Mouse (Mus musculus) heart, adult 2 months (tissue): ENCODE measurements around the gene Stx7. TPM values are rescaled to one million over a fixed set of nuclear protein-coding genes. Genes with fewer than 3 reads are reported as not detected.

ENCODE experiments used
- DNase-seq, 2 experiments: peaks; one replicate each; pipeline ENCODE4 v3.0.0; 2021
- H3K27ac ChIP-seq: fragments of 200-600 bp; 2 replicates; pipeline ENCODE4 v1.8.1; 2022
- H3K27me3 ChIP-seq: fragments of 200-500 bp; 2 replicates; pipeline ENCODE4 v1.6.1; 2012; ENCODE audit warnings: mild to moderate bottlenecking, low read length, inconsistent platforms, mixed read lengths; ENCODE audit not compliant: control insufficient read depth, insufficient read depth
- H3K36me3 ChIP-seq: fragments of 200-500 bp; 2 replicates; pipeline ENCODE4 v1.6.1; 2012; ENCODE audit warnings: low read length, inconsistent platforms; ENCODE audit not compliant: control insufficient read depth, insufficient read depth
- H3K4me1 ChIP-seq: fragments of 200-500 bp; 2 replicates; pipeline ENCODE4 v1.6.1; 2011; ENCODE audit warnings: low read length; ENCODE audit not compliant: control insufficient read depth, insufficient read depth
- H3K4me3 ChIP-seq: fragments of 200-600 bp; 2 replicates; pipeline ENCODE4 v1.8.1; 2022
- H3K79me2 ChIP-seq: fragments of 200-500 bp; replicated peaks from 2 replicates; pipeline ENCODE4 v1.6.1; 2012; ENCODE audit warnings: mild to moderate bottlenecking, inconsistent platforms, low read length, moderate library complexity, mixed read lengths; ENCODE audit not compliant: control insufficient read depth, insufficient read depth
- H3K9ac ChIP-seq: fragments of 200-500 bp; 2 replicates; pipeline ENCODE4 v1.6.1; 2012; ENCODE audit warnings: low read depth, mild to moderate bottlenecking, control low read depth, inconsistent platforms, low read length, mixed read lengths
- CTCF ChIP-seq: fragments of 200-600 bp; IDR thresholded peaks from 2 replicates; pipeline ENCODE4 v1.8.1; 2022; ENCODE audit warnings: antibody characterized with exemption, mild to moderate bottlenecking, moderate library complexity
- EP300 ChIP-seq: fragments of 200-500 bp; IDR thresholded peaks from 2 replicates; pipeline ENCODE4 v1.6.1; 2011; ENCODE audit warnings: low read depth, low read length, control low read depth; ENCODE audit not compliant: insufficient read depth
- POLR2A ChIP-seq: fragments of 200-500 bp; IDR thresholded peaks from 2 replicates; pipeline ENCODE4 v1.6.1; 2011; ENCODE audit warnings: mild to moderate bottlenecking, low read depth, low read length, control low read depth; ENCODE audit not compliant: insufficient read depth
- WGBS: fragments of 180-500 bp; shearing (Covaris S2); methylation state at CpG from one replicate; pipeline ENCODE4 v1.1.7; 2018; 5-methylcytosine and 5-hydroxymethylcytosine counted together
- intact Hi-C: fragments of 180-260 bp; cut with DNase I; formaldehyde crosslinking; loops from one replicate; pipeline ENCODE4 v1.15.1; 2025
- polyA plus RNA-seq: library from polyadenylated mRNA; depleted of rRNA; stranded (reverse); fragments of >200 nt; gene quantifications from 2 replicates; pipeline ENCODE4 v1.2.3, GENCODE M21; 2012
- total RNA-seq, 2 experiments: library from RNA; stranded (reverse); gene quantifications; 2 replicates each; pipeline ENCODE4 v1.2.3; 2021

Gene Stx7
- total and polyA plus RNA-seq, 3 experiments, result 40.9 to 56.5 (median 45.9) TPM

DNA sequence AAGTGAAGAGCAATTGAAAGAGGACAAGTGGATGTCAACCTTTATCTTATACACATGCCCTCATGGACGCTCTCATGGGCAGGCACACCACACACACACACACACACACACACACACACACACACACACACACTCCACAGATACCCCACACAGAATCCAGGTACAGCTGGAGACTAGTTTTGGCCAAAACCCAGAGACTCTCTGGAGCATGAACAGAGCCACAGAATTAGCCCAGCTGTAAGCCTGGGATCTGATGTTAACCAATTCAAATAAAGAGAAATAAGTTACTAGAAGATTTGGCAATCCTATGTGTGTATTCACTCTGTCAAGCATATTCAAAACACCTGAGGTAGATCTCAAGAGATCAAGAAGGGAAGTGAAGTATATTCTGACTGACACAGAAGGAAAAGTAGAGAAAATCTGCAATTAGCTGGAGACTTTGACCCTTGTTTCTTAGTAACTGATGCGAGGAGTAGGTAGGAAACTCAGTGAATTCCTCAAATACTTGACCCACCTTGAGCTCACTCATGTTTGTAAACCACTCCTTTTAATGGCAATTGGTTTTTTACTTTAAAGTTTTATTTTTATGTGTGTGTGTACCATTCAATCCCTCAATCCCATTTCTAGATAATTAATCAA, 10.4 kb upstream of the Stx7 start:
- no peaks in the 10 kb centered on the region for H3K4me1 ChIP-seq
- H3K4me3 ChIP-seq, result no peak overlapping the region
- DNase-seq, result no peak
- H3K36me3 ChIP-seq, result no peaks in the 10 kb centered on the region
- H3K9ac ChIP-seq, result no peak overlapping the region
- intact Hi-C loops, result no loop called here
- TF ChIP-seq POLR2A (no peak), CTCF (no peak), EP300 (no peak)
- H3K79me2 ChIP-seq, result no peaks in the 10 kb centered on the region
- H3K27ac ChIP-seq, result no peak overlapping the region
- no peaks in the 10 kb centered on the region for H3K27me3 ChIP-seq
- 61% methylated on average over 2 of the region's 2 CpGs for whole genome bisulfite sequencing

DNA sequence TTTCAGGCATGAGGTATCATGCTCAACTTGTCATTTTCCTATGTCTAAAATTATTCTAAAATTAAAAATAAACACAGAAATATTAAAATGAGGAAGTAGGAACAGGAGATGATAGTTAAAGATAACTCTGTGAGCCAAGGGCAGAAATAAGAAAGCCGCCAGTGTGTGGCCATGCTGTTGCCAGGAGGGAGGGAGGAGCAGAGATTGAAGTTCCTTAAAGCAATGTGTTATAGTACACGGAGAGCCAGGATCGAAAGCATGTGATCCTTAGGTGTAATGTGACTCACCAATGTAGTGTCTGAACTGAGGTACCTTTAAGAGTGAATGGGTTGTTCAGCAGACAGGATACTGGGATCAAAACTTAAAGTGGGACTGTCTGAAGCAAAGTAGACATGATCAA, 6.4 kb upstream of the Stx7 start:
- TF ChIP-seq POLR2A, result no peak
- no peak for TF ChIP-seq CTCF
- TF ChIP-seq EP300, result no peak
- Histone ChIP-seq H3K79me2 (no peaks in the 10 kb centered on the region), H3K9ac (no peak overlapping the region), H3K27ac (no peak overlapping the region), H3K27me3 (no peaks in the 10 kb centered on the region), H3K36me3 (no peaks in the 10 kb centered on the region), H3K4me1 (no peaks in the 10 kb centered on the region), H3K4me3 (no peak overlapping the region)
- DNase-seq, result no peak
- 68% methylated on average over 3 of the region's 3 CpGs for WGBS
- intact Hi-C loops, result no loop called here

DNA sequence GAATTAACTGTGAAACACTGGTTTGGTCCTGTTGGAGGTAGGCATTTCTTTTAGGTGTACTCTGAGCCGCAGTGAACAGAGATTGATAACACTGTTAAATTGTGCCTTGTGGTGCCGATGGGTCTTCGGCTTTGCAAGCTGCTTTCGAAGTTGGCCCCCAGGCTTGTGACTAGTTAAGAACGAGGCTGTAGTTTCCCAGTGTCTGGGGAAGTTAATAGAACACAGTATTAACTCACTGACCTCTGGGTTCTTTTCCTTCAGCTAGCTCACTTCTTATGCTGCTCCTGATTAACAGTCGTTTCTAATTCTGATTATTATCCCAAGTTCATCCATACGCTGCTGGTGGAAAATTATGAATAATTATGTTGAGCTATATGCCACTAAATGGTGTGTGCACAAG, 984 bp downstream of the Stx7 start:
- DNase-seq, result no peak
- H3K4me3 ChIP-seq, result peak overlapping the region; percentile 82
- WGBS, result 26% methylated on average over 7 of the region's 7 CpGs
- H3K27me3 ChIP-seq, result no peaks in the 10 kb centered on the region
- 0 out of 2 replicates have a peak overlapping the region, but pooled peaks have one; percentile 1 for H3K9ac ChIP-seq
- no peaks in the 10 kb centered on the region for H3K79me2 ChIP-seq
- peak overlapping the region; percentile 93; the same call in 1 of the 2 replicates for H3K27ac ChIP-seq
- no peaks in the 10 kb centered on the region; the same call in 1 of the 2 replicates for H3K36me3 ChIP-seq
- intact Hi-C loops, result no loop called here
- peaks cover 2% of the 10 kb centered on the region for H3K4me1 ChIP-seq
- TF ChIP-seq EP300, result no peak
- no peak for TF ChIP-seq POLR2A
- no peak for TF ChIP-seq CTCF

DNA sequence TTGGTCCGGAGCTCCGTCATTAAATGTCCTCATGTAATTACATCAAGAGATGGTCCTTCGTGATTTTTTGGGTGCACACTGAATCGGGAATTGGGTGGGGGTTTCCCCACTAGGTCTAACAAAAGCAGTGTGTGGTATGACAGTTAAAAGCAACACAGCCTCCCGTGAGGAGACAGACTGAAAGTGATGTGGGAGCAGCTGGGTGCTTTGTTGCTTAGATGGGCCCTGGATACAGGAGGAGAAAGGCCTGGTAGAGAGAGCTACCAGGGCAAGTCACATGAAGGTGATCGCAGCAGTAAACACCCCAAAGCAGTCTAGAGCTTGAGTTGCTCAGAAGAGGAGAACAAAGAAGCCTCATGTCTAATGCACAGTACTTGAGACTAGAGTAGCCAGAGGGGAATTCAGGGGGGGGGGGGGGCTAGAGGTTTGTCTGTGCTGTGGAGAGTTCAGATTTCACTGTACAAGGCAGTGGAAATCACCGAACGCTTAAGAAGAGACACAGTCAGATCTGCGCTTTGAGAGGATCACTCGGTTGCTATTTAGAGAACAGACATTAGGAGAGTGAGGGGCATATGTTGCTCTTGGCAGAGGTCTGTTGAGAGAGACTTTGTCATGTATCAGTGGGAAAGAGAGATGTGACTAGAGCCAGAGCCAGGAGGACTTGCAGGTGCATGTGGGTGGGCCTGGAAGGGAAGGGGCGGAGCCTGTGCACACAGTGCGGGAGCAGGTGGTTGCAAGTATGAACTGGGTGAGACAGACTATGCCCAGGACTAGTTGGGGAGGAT, 9.6 kb downstream of the Stx7 start:
- no peak overlapping the region for H3K4me3 ChIP-seq
- peaks cover 13% of the 10 kb centered on the region for H3K36me3 ChIP-seq
- H3K79me2 ChIP-seq, result peaks cover 4% of the 10 kb centered on the region
- H3K4me1 ChIP-seq, result peaks cover 7% of the 10 kb centered on the region
- 93% methylated on average over 12 of the region's 12 CpGs for WGBS
- no peak overlapping the region for H3K27ac ChIP-seq
- no peaks in the 10 kb centered on the region for H3K27me3 ChIP-seq
- DNase-seq, result no peak
- intact Hi-C loops, result no loop called here
- H3K9ac ChIP-seq, result no peak overlapping the region
- TF ChIP-seq POLR2A, result no peak
- TF ChIP-seq EP300, result no peak
- no peak for TF ChIP-seq CTCF

DNA sequence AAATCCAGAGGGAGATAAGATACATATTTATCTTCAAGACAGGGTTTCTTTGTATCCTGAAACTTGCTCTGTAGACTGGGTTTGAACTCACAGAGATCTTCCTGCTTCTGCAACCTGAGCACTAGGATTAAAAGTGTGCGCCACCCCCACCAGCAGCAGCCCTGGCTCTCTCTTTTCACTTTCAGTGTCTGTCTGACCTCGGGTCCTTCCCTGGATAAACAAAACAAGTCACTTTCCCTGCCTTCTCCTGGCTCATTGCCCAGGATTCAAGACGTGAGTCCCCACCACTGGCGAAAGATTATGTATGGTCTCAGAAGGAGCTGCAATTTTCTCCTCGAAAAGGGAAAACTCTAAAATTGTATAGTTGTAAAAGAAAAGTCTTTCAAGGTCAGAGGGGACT, 10.5 kb downstream of the Stx7 start:
- H3K36me3 ChIP-seq, result peaks cover 19% of the 10 kb centered on the region
- H3K27me3 ChIP-seq, result no peaks in the 10 kb centered on the region
- H3K79me2 ChIP-seq, result peaks cover 4% of the 10 kb centered on the region
- no peak overlapping the region for H3K27ac ChIP-seq
- intact Hi-C loops, result no loop called here
- H3K4me3 ChIP-seq, result no peak overlapping the region
- WGBS, result 41% methylated on average over 5 of the region's 5 CpGs
- no peak for DNase-seq
- H3K9ac ChIP-seq, result no peak overlapping the region
- TF ChIP-seq POLR2A, result no peak
- TF ChIP-seq EP300, result no peak
- TF ChIP-seq CTCF, result no peak
- H3K4me1 ChIP-seq, result peaks cover 9% of the 10 kb centered on the region

DNA sequence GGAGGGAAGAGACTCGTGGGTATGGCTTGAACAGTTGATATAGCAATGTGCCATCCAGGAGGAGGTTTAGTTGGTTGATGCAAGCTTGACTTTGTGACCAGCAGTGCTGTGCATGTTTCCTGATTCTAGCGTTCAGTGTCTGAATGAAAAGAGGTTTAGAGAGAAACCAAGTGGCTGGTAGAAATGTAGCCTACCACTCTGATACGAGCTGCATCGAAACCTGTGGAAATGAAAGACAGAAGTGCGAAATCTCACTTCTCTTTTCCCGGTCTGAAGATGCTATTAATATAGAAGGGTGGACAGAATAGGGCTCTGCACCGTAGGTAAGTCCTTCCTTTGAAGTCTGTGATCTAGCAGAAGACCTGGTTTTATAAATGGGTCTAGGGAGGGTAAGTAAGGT, 11.2 kb downstream of the Stx7 start:
- H3K4me3 ChIP-seq, result no peak overlapping the region
- no peak overlapping the region for H3K27ac ChIP-seq
- peaks cover 4% of the 10 kb centered on the region for H3K79me2 ChIP-seq
- peaks cover 19% of the 10 kb centered on the region for H3K36me3 ChIP-seq
- H3K27me3 ChIP-seq, result no peaks in the 10 kb centered on the region
- H3K4me1 ChIP-seq, result peaks cover 14% of the 10 kb centered on the region
- TF ChIP-seq CTCF (no peak), EP300 (no peak), POLR2A (no peak)
- H3K9ac ChIP-seq, result no peak overlapping the region
- no peak for DNase-seq
- WGBS, result 82% methylated on average over 7 of the region's 7 CpGs
- intact Hi-C loops, result loop anchor here (10.0 kb wide), 1 partner anchor 464 kb away; no protein-coding TSS in a partner anchor
